Mouse (Mus musculus) heart, embryonic 16.5 days (tissue): ENCODE measurements around the gene Inafm1. TPM values are rescaled to one million over a fixed set of nuclear protein-coding genes. Genes with fewer than 3 reads are reported as not detected.
"Not testable (repeated sequence)": the region's sequence is repeated elsewhere in the genome, so short reads cannot be mapped to it uniquely, and the experiment has no call there.

Experiments used
- ATAC-seq: fragments of 200-750 bp; cut with Nextera tagmentation; replicated peaks from 2 replicates; pipeline ENCODE4 v1.8.0; 2017; ENCODE audit warnings: moderate number of reproducible peaks; ENCODE audit not compliant: insufficient read depth, low FRiP score; ENCODE audit errors: extremely low read depth
- H3K27ac ChIP-seq: fragments of 300-500 bp; sonication (generic); 2 replicates; pipeline ENCODE4 v1.5.1; 2014; ENCODE audit warnings: mild to moderate bottlenecking, low read length, control low read depth, moderate library complexity
- H3K27me3 ChIP-seq: fragments of 300-500 bp; sonication (generic); 2 replicates; pipeline ENCODE4 v1.6.1; 2014; ENCODE audit warnings: low read length, mixed read lengths; ENCODE audit not compliant: control insufficient read depth, insufficient read depth
- H3K36me3 ChIP-seq: fragments of 300-500 bp; sonication (generic); 2 replicates; pipeline ENCODE4 v1.6.1; 2014; ENCODE audit not compliant: control insufficient read depth, insufficient read depth
- H3K4me1 ChIP-seq: fragments of 300-500 bp; sonication (generic); 2 replicates; pipeline ENCODE4 v1.6.1; 2014; ENCODE audit warnings: low read length, mixed read lengths; ENCODE audit not compliant: control insufficient read depth, insufficient read depth
- H3K4me2 ChIP-seq: fragments of 300-500 bp; sonication (generic); 2 replicates; pipeline ENCODE4 v1.6.1; 2014; ENCODE audit warnings: low read depth, mild to moderate bottlenecking, control low read depth, low read length
- H3K4me3 ChIP-seq: fragments of 300-500 bp; sonication (generic); 2 replicates; pipeline ENCODE4 v1.5.1; 2014; ENCODE audit warnings: mild to moderate bottlenecking, control low read depth, low read length
- H3K9ac ChIP-seq: fragments of 300-500 bp; sonication (generic); 2 replicates; pipeline ENCODE4 v1.6.1; 2014; ENCODE audit warnings: low read length, control low read depth
- H3K9me3 ChIP-seq: fragments of 300-500 bp; sonication (generic); replicated peaks from 2 replicates; pipeline ENCODE4 v1.6.1; 2016; ENCODE audit warnings: low read length; ENCODE audit not compliant: control insufficient read depth
- WGBS: fragments of 180-500 bp; shearing (Covaris S2); extraction: QIAGEN DNeasy Blood & Tissue Kit; methylation state at CpG from one replicate; pipeline ENCODE4 v1.1.7; 2014; 5-methylcytosine and 5-hydroxymethylcytosine counted together
- polyA plus RNA-seq: library from polyadenylated mRNA; unstranded; fragments of >200 nt; fragmentation: Nextera tagmentation; extraction: Ambion mirVana; gene quantifications from 2 replicates; pipeline ENCODE4 v1.2.1, GENCODE M21; 2015

Inafm1 gene
- polyA plus RNA-seq, 1 experiment from 2014 or later, result 6.9 TPM

GRCm38 (mm10) chr7:16273766-16274140 lies 336 bp upstream of the Inafm1 start:
- Histone ChIP-seq H3K36me3 (peaks cover 29% of the 10 kb centered on the region), H3K4me1 (peaks cover 20% of the 10 kb centered on the region), H3K27ac (peak overlapping the region; percentile 92), H3K9me3 (no peaks in the 10 kb centered on the region), H3K4me2 (peak overlapping the region; percentile 98), H3K4me3 (peak overlapping the region; percentile 83), H3K27me3 (0 out of 2 replicates have a peak, but pooled peaks cover 2% of the 10 kb centered on the region), H3K9ac (peak overlapping the region; percentile 68)
- ATAC-seq, result peak; percentile 59
- 1% methylated on average over 18 of the region's 18 CpGs for WGBS

GRCm38 (mm10) chr7:16272681-16273080 lies 736 bp downstream of the Inafm1 start:
- peaks cover 21% of the 10 kb centered on the region for H3K36me3 ChIP-seq
- 0 out of 2 replicates have a peak, but pooled peaks cover 2% of the 10 kb centered on the region for H3K27me3 ChIP-seq
- peaks cover 20% of the 10 kb centered on the region for H3K4me1 ChIP-seq
- peak; percentile 78 for ATAC-seq
- no peaks in the 10 kb centered on the region for H3K9me3 ChIP-seq
- H3K4me2 ChIP-seq, result peak overlapping the region; percentile 98
- H3K9ac ChIP-seq, result peak overlapping the region; percentile 86
- H3K27ac ChIP-seq, result peak overlapping the region; percentile 88
- WGBS, result under 1% methylated on average over 46 of the region's 46 CpGs
- H3K4me3 ChIP-seq, result peak overlapping the region; percentile 83

GRCm38 (mm10) chr7:16271139-16271538 lies 2.3 kb downstream of the Inafm1 start:
- Histone ChIP-seq H3K9me3 (no peaks in the 10 kb centered on the region), H3K27ac (no peak overlapping the region), H3K4me3 (no peak overlapping the region), H3K4me1 (peaks cover 20% of the 10 kb centered on the region), H3K27me3 (0 out of 2 replicates have a peak, but pooled peaks cover 2% of the 10 kb centered on the region), H3K9ac (no peak overlapping the region), H3K36me3 (peaks cover 9% of the 10 kb centered on the region), H3K4me2 (no peak overlapping the region)
- no peak for ATAC-seq
- WGBS, result 67% methylated on average over 1 of the region's 1 CpGs

- H3K4me1 ChIP-seq, H3K36me3 ChIP-seq, H3K27ac ChIP-seq, H3K27me3 ChIP-seq, H3K9ac ChIP-seq, H3K4me2 ChIP-seq, H3K4me3 ChIP-seq, H3K9me3 ChIP-seq, ATAC-seq: not testable (repeated sequence)
- 73% methylated on average over 7 of the region's 7 CpGs for WGBS
Observed at GRCm38 (mm10) chr7:16266593-16266992, 6.8 kb downstream of the Inafm1 start.

- Histone ChIP-seq H3K4me1 (no peaks in the 10 kb centered on the region), H3K9ac (no peak overlapping the region), H3K4me3 (no peak overlapping the region), H3K9me3 (no peaks in the 10 kb centered on the region), H3K27ac (no peak overlapping the region), H3K27me3 (0 out of 2 replicates have a peak, but pooled peaks cover 2% of the 10 kb centered on the region), H3K36me3 (no peaks in the 10 kb centered on the region), H3K4me2 (no peak overlapping the region)
- WGBS, result 85% methylated on average over 11 of the region's 11 CpGs
- no peak for ATAC-seq
Observed at GRCm38 (mm10) chr7:16265856-16266255, 7.6 kb downstream of the Inafm1 start.

- 75% methylated on average over 5 of the region's 5 CpGs for WGBS
Observed at GRCm38 (mm10) chr7:16263843-16264242, 9.6 kb downstream of the Inafm1 start.

GRCm38 (mm10) chr7:16263015-16263787 lies 10.2 kb downstream of the Inafm1 start:
- ATAC-seq, result no peak
- 27% methylated on average over 8 of the region's 8 CpGs for WGBS

More at GRCm38 (mm10) chr7:16263843-16264242, 9.6 kb downstream of the Inafm1 start:
- Histone ChIP-seq H3K36me3 (no peaks in the 10 kb centered on the region), H3K27me3 (no peaks in the 10 kb centered on the region), H3K4me2 (no peak overlapping the region), H3K9ac (no peak overlapping the region), H3K9me3 (no peaks in the 10 kb centered on the region), H3K4me1 (no peaks in the 10 kb centered on the region), H3K27ac (no peak overlapping the region), H3K4me3 (no peak overlapping the region)
- no peak for ATAC-seq

GRCm38 (mm10) chr7:16261097-16261496 lies 12.3 kb downstream of the Inafm1 start:
- no peaks in the 10 kb centered on the region for H3K27me3 ChIP-seq
- 68% methylated on average over 1 of the region's 1 CpGs for WGBS
- no peak overlapping the region for H3K27ac ChIP-seq
- ATAC-seq, result no peak
- no peak overlapping the region for H3K4me3 ChIP-seq
- H3K9ac ChIP-seq, result no peak overlapping the region
- H3K4me1 ChIP-seq, result no peaks in the 10 kb centered on the region
- H3K4me2 ChIP-seq, result no peak overlapping the region
- H3K9me3 ChIP-seq, result no peaks in the 10 kb centered on the region
- no peaks in the 10 kb centered on the region for H3K36me3 ChIP-seq

More at GRCm38 (mm10) chr7:16263015-16263787, 10.2 kb downstream of the Inafm1 start:
- H3K9ac ChIP-seq, result no peak overlapping the region
- H3K36me3 ChIP-seq, result no peaks in the 10 kb centered on the region
- H3K27me3 ChIP-seq, result no peaks in the 10 kb centered on the region
- no peaks in the 10 kb centered on the region for H3K4me1 ChIP-seq
- H3K9me3 ChIP-seq, result no peaks in the 10 kb centered on the region
- H3K27ac ChIP-seq, result no peak overlapping the region
- no peak overlapping the region for H3K4me2 ChIP-seq
- no peak overlapping the region for H3K4me3 ChIP-seq

GRCm38 (mm10) chr7:16259110-16259590 lies 14.3 kb downstream of the Inafm1 start, which contains the start of gene C5ar1:
Gene C5ar1, minus strand, starts transcription at chr7:16259540.
- no peak within 1 kb of the TSS for H3K4me2 ChIP-seq
- H3K36me3 ChIP-seq, result no peaks in the 10 kb centered on the region
- no peaks in the 10 kb centered on the region for H3K9me3 ChIP-seq
- H3K27me3 ChIP-seq, result no peaks in the 10 kb centered on the region
- no peak within 1 kb of the TSS for H3K27ac ChIP-seq
- WGBS, result 72% methylated on average over 5 of the region's 5 CpGs
- ATAC-seq, result no peak
- no peak within 1 kb of the TSS for H3K4me3 ChIP-seq
- H3K4me1 ChIP-seq, result no peaks in the 10 kb centered on the region
- H3K9ac ChIP-seq, result no peak within 1 kb of the TSS
